Comparison of ENCODE assay signal across 8 mouse cellular contexts in the genomic region with DNA sequence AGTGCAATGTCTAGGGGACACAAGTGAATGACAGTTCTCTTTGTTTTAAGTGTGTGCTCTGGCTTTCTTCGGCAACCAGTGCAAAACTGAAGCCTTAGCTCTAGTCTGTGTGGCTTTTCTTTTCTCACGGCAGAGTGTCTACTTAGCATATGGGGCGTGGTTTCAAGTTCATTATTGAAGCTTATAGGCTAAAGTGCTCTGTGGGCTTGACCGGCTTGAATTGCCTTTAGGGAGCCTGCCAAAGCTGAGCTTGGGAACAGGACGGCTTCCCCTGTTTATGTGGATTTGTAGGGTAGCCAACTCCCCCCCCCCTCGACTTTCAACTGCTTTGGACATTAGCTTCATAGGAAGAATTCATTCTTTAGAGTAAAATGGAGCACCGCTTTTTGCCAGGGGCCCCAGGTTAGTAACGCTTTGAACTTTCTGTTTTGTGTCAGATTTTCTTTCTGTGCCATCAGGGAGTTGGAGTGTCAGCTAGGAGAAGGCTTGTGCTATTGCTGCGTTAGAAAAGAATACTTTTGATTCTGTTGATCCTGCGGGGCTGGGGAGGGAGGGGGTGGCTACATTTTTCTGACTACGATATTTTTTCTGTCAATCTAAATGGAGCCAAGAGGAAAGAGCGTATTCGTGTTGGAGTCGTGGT. TPM values are rescaled to one million over a fixed set of nuclear protein-coding genes. Genes with fewer than 3 reads are reported as not detected.
DNase-seq lines count a peak whose midpoint lies in the region; ATAC-seq lines count a peak whose summit lies in the region.

No protein-coding gene starts in this region.

- no peaks in the 10 kb centered on the region for H3K4me1 ChIP-seq in hindbrain, embryonic 11.5 days (replicated peaks; ENCODE audit: control insufficient read depth, insufficient read depth, low read length)

- H3K27me3 ChIP-seq in hindbrain, embryonic 11.5 days (ENCODE audit: control insufficient read depth, insufficient read depth, low read length): no peaks in the 10 kb centered on the region

- no peaks in the 10 kb centered on the region for H3K9me3 ChIP-seq in hindbrain, embryonic 11.5 days (ENCODE audit: control insufficient read depth, low read length)

- no peak overlapping the region for H3K27ac ChIP-seq in hindbrain, embryonic 11.5 days (ENCODE audit: low read depth, low read length)

- 18% methylated on average over 14 of the region's 14 CpGs for WGBS in hindbrain, embryonic 11.5 days

- no peak overlapping the region for H3K9ac ChIP-seq in hindbrain, embryonic 11.5 days (ENCODE audit: low read depth, low read length)

- DNase-seq in NIH3T3 (ENCODE audit: low read depth): peak; percentile 83
- DNase-seq in c-Kit-positive CD71-positive TER-119-positive erythroid progenitor cells, embryonic 14.5 days (ENCODE audit: low spot score): peak; percentile 37
- DNase-seq in frontal cortex, postnatal 14 days (ENCODE audit: low spot score in 2 of 2): peak; percentile 17 to 34
- peak; percentile 76 for DNase-seq in hindbrain, embryonic 11.5 days (ENCODE audit: low spot score)
- DNase-seq in layer of hippocampus, postnatal 10 days (ENCODE audit: low spot score in 2 of 2): peak; percentile 40 to 46
- DNase-seq in lung, postnatal 10 days: peak; percentile 91
- DNase-seq in ovary, postnatal 14 days (ENCODE audit: low spot score): peak; percentile 54

- ATAC-seq in hindbrain, embryonic 11.5 days (ENCODE audit: low FRiP score): peak; percentile 94
- no peak for ATAC-seq in erythroid progenitor cell, adult 5-6 weeks (replicated peaks; ENCODE audit: low FRiP score, poor library complexity, severe bottlenecking)

- H3K4me2 ChIP-seq in hindbrain, embryonic 11.5 days (replicated peaks; ENCODE audit: low read depth, low read length): peak overlapping the region; percentile 34

- H3K4me3 ChIP-seq in hindbrain, embryonic 11.5 days (ENCODE audit: low read depth, low read length): peak overlapping the region; percentile 12; the same call in 1 of the 2 replicates

- no peaks in the 10 kb centered on the region for H3K36me3 ChIP-seq in hindbrain, embryonic 11.5 days (ENCODE audit: control insufficient read depth, insufficient read depth, low read length)

RNA-seq across cellular contexts. Expression of gene Pld1, which starts 45.6 kb away (rescaled TPM):
- 3.9 and 4.5 TPM in 2 replicates for polyA plus RNA-seq in hindbrain, embryonic 11.5 days (2014; fragmentation: Nextera tagmentation; extraction: Ambion mirVana)
- total RNA-seq in layer of hippocampus, postnatal 10 days (2021): 10 to 100 TPM in 1 of 2 experiments, 1 to 10 TPM in 1; 8.7 to 11.6 TPM
- total RNA-seq in erythroid progenitor cell, adult 5-6 weeks (2015; ENCODE audit: low replicate concordance): 2.9 and 7.2 TPM in 2 replicates
- total RNA-seq in erythroid progenitor cell, adult 5-6 weeks (2017; ENCODE audit: low replicate concordance): 0.61 and 1.9 TPM in 2 replicates

Comparison
In these comparisons a context has a peak if more than half of its experiments do, and no peak if none do; other contexts are left out.
1. DNase-seq: peak in every context shown above with its lines; median percentile 91 in lung, postnatal 10 days; 83 in NIH3T3; 76 in hindbrain, embryonic 11.5 days; 54 in ovary, postnatal 14 days; 43 in layer of hippocampus, postnatal 10 days; 37 in c-Kit-positive CD71-positive TER-119-positive erythroid progenitor cells, embryonic 14.5 days; 26 in frontal cortex, postnatal 14 days.